Mouse (Mus musculus) C2C12 (cell line): Measurements from ENCODE around the gene Msh2. TPM values are rescaled to one million over a fixed set of nuclear protein-coding genes. Genes with fewer than 3 reads are reported as not detected.
"Not testable (repeated sequence)": the region's sequence is repeated elsewhere in the genome, so short reads cannot be mapped to it uniquely, and the experiment has no call there.

ENCODE experiments used
- H3K27me3 ChIP-seq: one replicate; pipeline ENCODE4 v1.6.1; 2011; ENCODE audit not compliant: control insufficient read depth, insufficient read depth, insufficient read length
- H3K36me3 ChIP-seq: one replicate; pipeline ENCODE4 v1.6.1; 2011; ENCODE audit not compliant: control insufficient read depth, insufficient read depth
- H3K4me3 ChIP-seq: one replicate; pipeline ENCODE4 v1.5.1; 2011; ENCODE audit warnings: mild to moderate bottlenecking, control low read depth; ENCODE audit not compliant: poor library complexity, insufficient read depth, severe bottlenecking
- H3K79me2 ChIP-seq: one replicate; pipeline ENCODE4 v1.6.1; 2011; ENCODE audit not compliant: control insufficient read depth, insufficient read depth
- H3K79me3 ChIP-seq: one replicate; pipeline ENCODE4 v1.6.1; 2011; ENCODE audit warnings: low read depth, control low read depth
- H3ac ChIP-seq: one replicate; pipeline ENCODE3; 2011; ENCODE audit warnings: low read depth; ENCODE audit not compliant: control insufficient read depth, insufficient read length
- CEBPB ChIP-seq: IDR thresholded peaks from one replicate; pipeline ENCODE4 v1.6.1; 2011; ENCODE audit warnings: low read depth, mild to moderate bottlenecking, control low read depth, moderate library complexity
- CTCF ChIP-seq: IDR thresholded peaks from one replicate; pipeline ENCODE4 v1.5.1; 2011; ENCODE audit not compliant: control insufficient read depth, insufficient read depth, insufficient read length
- FOSL1 ChIP-seq: IDR thresholded peaks from one replicate; pipeline ENCODE4 v1.8.0; 2011; ENCODE audit warnings: mild to moderate bottlenecking, low read length; ENCODE audit not compliant: poor library complexity, insufficient read depth, severe bottlenecking
- MAX ChIP-seq: IDR thresholded peaks from one replicate; pipeline ENCODE4 v1.6.1; 2011; ENCODE audit warnings: mild to moderate bottlenecking, control low read depth
- MYOD1 ChIP-seq: IDR thresholded peaks from one replicate; pipeline ENCODE4 v1.6.1; 2011; ENCODE audit warnings: low read depth; ENCODE audit not compliant: control insufficient read depth, insufficient read length
- MYOG ChIP-seq: IDR thresholded peaks from one replicate; pipeline ENCODE4 v1.6.1; 2011; ENCODE audit not compliant: control insufficient read depth, insufficient read length; ENCODE audit errors: extremely low read depth
- USF1 ChIP-seq: IDR thresholded peaks from one replicate; pipeline ENCODE4 v1.6.1; 2011; ENCODE audit warnings: low read depth, mild to moderate bottlenecking, control low read depth, moderate library complexity
- polyA plus RNA-seq: library from polyadenylated mRNA; unstranded; fragments of >200 nt; fragmentation: generic; extraction: Trizol; gene quantifications from one replicate; pipeline ENCODE4 v1.2.1, GENCODE M21; 2012; ENCODE audit warnings: missing spikeins

Msh2 gene
- polyA plus RNA-seq, 1 experiment = 12.9 TPM

- Histone ChIP-seq H3K27me3 (no peaks in the 10 kb centered on the region), H3ac (no peak overlapping the region), H3K36me3 (no peaks in the 10 kb centered on the region), H3K79me3 (no peaks in the 10 kb centered on the region), H3K4me3 (no peak overlapping the region), H3K79me2 (no peaks in the 10 kb centered on the region)
- no peak for TF ChIP-seq MYOD1
- no peak for TF ChIP-seq MYOG
- no peak for TF ChIP-seq CEBPB
- no peak for TF ChIP-seq CTCF
- no peak for TF ChIP-seq USF1
- TF ChIP-seq FOSL1 = no peak
- no peak for TF ChIP-seq MAX
Measured at GRCm38 (mm10) chr17:87640272-87640671, 31.9 kb upstream of the Msh2 start.

- H3K36me3 ChIP-seq = no peaks in the 10 kb centered on the region
- H3K4me3 ChIP-seq = no peak overlapping the region
- H3K79me2 ChIP-seq = no peaks in the 10 kb centered on the region
- no peaks in the 10 kb centered on the region for H3K79me3 ChIP-seq
- no peaks in the 10 kb centered on the region for H3K27me3 ChIP-seq
- H3ac ChIP-seq = no peak overlapping the region
- no peak for TF ChIP-seq MYOG
Measured at GRCm38 (mm10) chr17:87641006-87641405, 31.1 kb upstream of the Msh2 start.

DNA sequence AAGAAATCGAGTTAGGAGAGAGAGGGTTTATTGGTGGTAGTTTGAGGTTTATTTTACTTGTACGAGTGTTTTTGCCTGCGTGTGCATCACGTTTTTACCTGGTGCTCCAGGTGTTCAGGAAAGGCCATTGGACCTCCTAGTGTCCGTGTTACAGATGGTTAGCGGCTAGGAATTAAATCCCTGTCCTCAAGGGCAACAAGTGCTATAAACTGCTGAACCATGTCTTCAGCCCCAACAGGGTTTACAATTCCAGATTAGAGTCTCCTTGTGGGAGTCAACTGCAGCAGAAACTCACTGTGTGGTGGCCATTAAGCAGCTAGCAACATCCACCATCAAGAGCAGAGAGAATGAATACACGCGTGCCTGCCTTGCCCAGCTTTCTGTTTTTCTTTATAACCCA lies 29.4 kb upstream of the Msh2 start:
- no peak overlapping the region for H3K4me3 ChIP-seq
- H3K79me3 ChIP-seq = no peaks in the 10 kb centered on the region
- no peaks in the 10 kb centered on the region for H3K27me3 ChIP-seq
- H3K79me2 ChIP-seq = no peaks in the 10 kb centered on the region
- no peaks in the 10 kb centered on the region for H3K36me3 ChIP-seq
- no peak overlapping the region for H3ac ChIP-seq
- TF ChIP-seq FOSL1 = no peak
- no peak for TF ChIP-seq MYOG
- no peak for TF ChIP-seq MAX
- TF ChIP-seq MYOD1 = no peak
- no peak for TF ChIP-seq CTCF
- no peak for TF ChIP-seq USF1
- TF ChIP-seq CEBPB = no peak

DNA sequence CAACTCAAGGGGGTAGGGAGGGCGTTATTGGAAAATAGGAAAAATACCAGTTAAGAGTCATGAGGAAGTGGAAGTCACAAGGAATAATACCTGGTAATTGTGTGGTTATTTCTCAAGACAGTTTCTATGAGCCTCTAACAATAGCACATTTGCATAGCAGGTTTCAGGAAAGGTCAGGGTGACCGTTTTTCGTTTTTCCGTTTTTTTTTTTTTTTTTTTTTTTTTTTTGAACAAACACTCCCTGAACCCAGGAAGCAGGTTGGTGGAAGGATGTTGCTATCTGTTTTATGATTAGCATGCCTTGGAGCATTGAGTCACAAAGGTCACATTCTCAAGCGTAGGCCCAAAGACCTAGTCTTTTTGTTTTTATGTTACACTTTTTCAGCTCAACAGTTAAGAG lies 16.5 kb upstream of the Msh2 start:
- H3K79me3 ChIP-seq, H3K79me2 ChIP-seq, H3K27me3 ChIP-seq, H3K4me3 ChIP-seq, H3K36me3 ChIP-seq, H3ac ChIP-seq: not testable (repeated sequence)

DNA sequence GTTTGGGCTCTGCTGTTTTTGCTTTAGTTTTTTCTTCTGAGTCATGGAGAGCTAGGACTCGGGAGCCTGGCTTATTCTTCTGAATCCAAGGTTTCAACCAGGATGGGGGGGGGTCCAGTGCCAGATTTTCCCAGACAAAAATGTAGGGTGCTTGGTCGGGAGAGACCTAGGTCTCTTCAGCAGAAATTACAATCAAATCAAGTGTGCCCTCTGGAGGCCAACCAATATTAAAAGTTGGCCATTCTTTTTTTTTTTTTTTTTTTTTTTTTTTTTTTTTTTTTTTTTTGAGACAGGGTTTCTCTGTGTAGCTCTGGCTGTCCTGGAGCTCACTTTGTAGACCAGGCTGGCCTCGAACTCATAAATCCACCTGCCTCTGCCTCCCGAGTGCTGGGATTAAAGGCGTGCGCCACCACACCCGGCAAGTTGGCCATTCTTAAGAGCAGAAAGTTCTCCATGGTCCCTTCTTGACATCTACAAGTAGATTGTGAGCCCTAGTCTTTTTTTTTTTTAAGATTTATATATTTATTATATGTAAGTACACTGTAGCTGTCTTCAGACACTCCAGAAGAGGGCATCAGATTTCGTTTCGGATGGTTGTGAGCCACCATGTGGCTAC lies 10.1 kb upstream of the Msh2 start:
- H3K79me3 ChIP-seq, H3ac ChIP-seq, H3K36me3 ChIP-seq, H3K27me3 ChIP-seq, H3K79me2 ChIP-seq, H3K4me3 ChIP-seq: not testable (repeated sequence)

DNA sequence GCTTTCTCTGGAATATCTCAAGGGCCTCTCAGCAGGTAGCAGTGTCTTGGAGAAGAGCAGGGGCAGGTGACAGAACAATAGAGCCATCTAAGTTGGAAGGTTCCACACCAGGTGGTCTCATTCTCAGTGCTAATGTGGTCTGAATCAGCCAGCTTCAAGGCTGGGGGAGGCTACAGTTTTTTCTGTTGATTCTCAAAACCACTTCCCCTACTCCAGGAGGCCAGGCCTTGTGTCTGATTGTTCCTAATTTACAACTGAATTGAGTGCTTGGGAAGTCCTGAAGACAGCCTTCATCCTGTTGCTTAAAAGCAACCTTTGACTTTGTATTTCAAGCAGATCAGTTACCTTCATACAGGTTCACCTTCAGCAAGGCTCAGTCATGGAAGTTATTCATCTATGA lies 7.9 kb upstream of the Msh2 start:
- H3K79me3 ChIP-seq = no peaks in the 10 kb centered on the region
- no peaks in the 10 kb centered on the region for H3K36me3 ChIP-seq
- no peak for TF ChIP-seq MYOD1
- TF ChIP-seq MYOG = no peak
- no peak for TF ChIP-seq CEBPB
- no peak for TF ChIP-seq FOSL1
- TF ChIP-seq CTCF = no peak
- H3K27me3 ChIP-seq = no peaks in the 10 kb centered on the region
- no peak overlapping the region for H3K4me3 ChIP-seq
- no peaks in the 10 kb centered on the region for H3K79me2 ChIP-seq
- no peak overlapping the region for H3ac ChIP-seq
